Mouse (Mus musculus) gonadal fat pad, adult 2 months (tissue): ENCODE measurements around the gene Cdk18. TPM values are rescaled to one million over a fixed set of nuclear protein-coding genes. Genes with fewer than 3 reads are reported as not detected.

Experiments used
- DNase-seq: peaks from one replicate; pipeline ENCODE4 v3.0.0-alpha.2; 2012; ENCODE audit warnings: low read depth
- polyA plus RNA-seq: library from polyadenylated mRNA; depleted of rRNA; stranded (reverse); fragments of >200 nt; gene quantifications from 2 replicates; pipeline ENCODE4 v1.2.3, GENCODE M21; 2012

Gene Cdk18
- polyA plus RNA-seq, 1 experiment = 10.3 TPM

DNA sequence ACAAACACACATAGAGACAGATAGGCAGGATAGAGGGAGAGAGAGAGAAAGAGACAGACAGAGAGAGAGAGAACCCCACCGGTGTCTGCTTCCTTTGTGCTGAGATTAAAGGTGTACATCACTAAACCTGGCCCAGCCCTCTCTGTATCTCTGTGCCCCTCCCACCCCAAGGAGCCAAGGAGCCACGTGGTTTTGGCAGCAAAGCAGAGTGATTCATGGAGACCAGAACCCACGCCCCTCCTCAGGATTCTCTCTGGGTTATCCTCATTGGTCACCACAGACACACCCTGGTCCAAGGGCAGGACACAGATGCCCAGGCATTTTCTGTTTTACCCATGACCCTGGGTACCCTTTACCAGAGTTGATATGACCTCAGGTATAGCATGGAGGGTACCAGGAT is 26.4 kb downstream of the Cdk18 start:
- no peak for DNase-seq

GRCm38 (mm10) chr1:132112426-132112825 is 27.1 kb downstream of the Cdk18 start:
- DNase-seq = no peak

- no peak for DNase-seq
These were observed 28.1 kb downstream of the Cdk18 start for GRCm38 (mm10) chr1:132111411-132111810.

DNA sequence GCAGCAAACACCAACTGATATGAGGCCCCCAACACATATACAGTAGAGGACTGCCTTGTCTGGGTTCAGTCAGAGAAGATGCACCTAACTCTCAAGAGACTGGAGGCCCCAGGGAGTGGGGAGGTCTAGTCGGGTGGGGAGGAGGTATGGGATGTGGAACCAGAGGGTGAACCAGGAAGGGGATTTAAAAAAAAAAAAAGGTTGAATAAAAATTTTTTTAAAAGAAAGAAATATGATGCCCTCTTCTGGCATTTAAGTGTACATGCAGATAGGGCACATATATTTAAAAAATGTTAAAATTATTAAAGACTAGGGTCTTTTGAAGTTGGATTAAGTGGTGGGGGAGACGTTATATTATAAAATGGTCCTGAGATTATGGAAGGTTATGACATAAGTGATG is 30.1 kb downstream of the Cdk18 start:
- DNase-seq = no peak

DNA sequence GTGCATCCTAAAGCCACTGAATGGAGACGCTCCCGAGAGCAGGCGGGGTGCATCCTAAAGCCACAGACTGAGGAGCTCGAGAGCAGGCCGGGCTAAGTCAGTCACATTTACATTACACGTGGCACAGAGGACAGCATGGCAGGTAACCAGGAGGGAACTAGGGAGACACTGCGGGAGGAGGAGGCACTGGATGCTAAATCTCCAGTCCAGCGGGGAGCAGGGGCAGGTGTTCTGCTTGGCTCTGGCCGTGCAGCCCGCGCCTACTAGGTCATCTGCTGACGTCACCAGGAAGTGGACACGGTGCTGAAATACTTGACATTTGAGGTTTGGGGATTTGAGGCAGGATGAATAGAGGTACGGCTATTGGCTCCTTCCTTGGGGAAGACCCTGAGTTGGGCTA is 35.1 kb downstream of the Cdk18 start:
- DNase-seq = no peak

GRCm38 (mm10) chr1:132101953-132102697 is 37.4 kb downstream of the Cdk18 start:
- DNase-seq = no peak

DNA sequence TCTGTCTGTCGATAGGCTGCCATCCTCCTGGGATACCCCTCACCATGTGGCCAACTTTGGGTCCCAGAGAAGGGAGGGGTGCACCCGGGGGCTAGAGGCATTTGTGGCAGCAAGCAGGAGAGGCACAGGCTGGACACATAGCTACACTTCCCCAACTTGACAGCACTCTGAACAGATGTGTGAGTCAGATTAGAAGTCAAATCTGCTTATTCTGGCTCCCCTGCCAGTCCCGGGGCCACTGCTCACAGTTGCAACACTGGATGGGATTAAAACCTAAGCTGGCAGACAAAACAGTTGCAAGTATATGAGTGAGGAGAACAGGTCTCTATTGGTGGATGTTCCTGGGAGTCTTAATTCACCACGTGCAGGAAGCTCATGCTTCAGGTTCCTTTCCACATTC is 39.7 kb downstream of the Cdk18 start:
- DNase-seq = peak; percentile 75

- DNase-seq = no peak
These were observed 40.5 kb downstream of the Cdk18 start for GRCm38 (mm10) chr1:132099016-132099415.

DNA sequence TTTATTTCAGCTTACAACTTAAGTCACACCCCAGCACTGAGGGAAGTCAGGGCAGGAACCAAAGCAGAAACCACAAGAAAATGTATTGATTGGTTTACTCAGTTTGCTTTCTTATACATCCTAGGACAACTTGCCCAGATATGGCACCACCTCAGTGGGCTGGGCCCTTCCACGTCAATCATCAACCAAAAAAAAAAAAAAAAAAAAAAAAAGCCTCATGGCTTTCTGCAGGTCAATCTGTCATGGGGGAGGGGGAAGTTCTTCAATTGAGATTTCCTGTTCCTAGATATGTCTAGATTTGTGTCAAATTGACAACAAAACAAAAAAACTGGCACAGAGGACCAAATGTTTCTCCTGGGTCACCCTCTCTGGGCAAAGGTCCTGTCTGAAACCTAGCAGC is 41.4 kb downstream of the Cdk18 start:
- no peak for DNase-seq

DNA sequence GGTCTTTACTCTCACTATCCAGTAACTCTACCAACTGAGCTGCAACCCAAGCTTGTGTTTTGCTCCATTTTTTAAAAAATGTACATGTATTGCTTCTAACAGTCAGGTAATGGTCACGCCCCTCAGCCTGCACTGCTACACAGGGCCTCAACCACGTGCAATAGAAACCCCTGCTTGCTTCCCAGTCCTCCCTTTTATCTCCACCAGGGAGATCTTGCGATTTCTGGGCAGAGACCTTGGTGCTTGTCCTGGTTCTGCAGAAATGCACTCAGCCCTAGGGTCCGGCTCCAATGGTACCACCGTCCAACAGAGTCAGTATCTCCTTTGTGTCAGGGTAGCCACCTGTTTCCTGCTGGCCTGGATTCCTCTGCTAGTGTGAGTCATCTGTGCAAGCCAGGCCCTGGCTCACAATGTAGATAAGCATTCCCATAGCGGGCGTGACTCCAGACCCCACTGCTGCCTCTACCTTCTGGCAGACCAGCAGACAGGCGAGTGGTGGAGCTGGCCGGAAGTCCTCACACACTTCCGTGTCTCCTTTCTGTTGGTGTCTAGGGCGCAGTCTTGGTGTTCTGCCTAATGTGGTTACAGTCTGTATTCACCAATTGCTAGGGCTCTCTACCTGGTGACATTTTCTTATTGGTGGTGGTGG is 44.0 kb downstream of the Cdk18 start:
- no peak for DNase-seq

DNA sequence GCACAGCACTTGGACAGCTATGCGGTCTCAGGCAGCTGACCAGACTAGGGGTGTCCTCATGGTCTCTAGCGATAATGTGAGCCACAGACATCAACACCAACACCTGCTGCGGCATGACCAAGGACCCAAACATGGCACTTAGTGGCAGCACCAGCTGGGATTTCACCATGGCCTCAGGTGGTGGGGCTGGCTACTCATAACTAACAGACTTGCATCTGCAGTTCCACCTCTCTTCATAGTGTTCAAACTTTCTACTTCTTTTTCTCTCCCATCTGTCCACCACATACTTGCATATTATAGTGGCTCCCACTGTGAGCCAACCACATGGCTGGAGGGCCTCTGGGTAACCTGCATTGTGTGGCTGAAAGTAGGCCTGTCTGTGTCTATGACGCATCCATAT is 46.2 kb downstream of the Cdk18 start:
- no peak for DNase-seq

DNA sequence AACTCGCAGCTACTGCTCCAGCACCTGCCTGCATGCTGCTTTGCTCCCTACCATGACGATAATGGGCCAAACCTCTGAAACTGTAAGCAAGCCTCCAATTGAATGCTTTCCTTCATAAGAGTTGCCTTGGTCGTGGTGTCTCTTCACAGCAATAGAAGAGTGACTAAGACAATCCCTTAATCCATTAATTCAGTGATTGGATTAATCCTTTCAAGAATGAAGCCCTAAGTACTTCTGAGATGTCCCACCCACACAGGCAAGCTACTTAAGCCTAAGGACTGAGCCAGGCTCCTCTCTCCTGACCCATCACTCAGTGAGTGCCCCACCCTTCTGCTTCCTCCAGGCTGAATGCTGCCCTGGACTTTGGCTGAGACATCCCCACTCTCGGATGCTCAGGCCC is 49.2 kb downstream of the Cdk18 start:
- no peak for DNase-seq

DNA sequence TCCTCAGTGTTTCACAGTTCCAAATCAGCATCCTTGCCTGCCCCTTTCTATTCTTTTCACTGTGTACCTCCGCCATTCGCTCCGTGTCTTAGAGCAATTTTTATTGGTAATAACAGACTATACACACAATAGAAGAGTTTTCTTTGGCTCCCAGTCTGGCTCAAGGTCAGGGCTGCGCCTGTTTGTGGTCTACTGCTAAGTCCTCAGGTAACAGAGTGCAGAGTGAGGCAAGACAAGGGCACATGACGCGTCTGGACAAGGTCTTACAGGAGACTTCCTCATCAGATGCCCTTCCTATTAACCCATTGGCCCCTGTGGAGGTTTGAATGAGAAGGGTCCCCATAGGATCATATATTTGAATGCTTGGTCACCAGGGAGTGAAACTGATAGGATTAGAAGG is 49.7 kb downstream of the Cdk18 start:
- DNase-seq = no peak

DNA sequence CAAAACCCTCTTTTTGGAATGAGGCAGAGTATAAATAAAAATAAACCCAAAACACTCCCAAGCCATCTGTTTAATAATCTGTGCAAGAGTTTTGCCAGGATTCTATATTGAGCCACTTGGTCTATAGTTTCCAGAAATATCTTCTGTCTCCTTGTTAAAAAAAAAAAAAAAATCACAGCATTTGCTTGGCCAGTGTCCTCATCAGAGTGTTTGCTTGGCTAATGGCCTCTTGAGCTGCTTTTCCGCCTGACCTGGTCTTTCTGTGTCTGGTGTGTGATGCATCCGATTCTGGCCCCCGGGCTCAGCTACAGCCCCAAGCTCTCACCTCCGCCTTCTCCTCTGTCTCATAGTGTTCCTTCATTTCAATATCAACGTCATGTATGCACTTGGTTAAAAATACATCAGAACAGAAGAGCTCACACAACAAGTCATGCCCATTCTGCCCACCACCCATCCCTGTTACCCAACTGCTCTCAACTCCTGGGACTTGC is 51.3 kb downstream of the Cdk18 start:
- no peak for DNase-seq

GRCm38 (mm10) chr1:132085181-132086049 is 54.1 kb downstream of the Cdk18 start:
- DNase-seq = peak; percentile 30

DNA sequence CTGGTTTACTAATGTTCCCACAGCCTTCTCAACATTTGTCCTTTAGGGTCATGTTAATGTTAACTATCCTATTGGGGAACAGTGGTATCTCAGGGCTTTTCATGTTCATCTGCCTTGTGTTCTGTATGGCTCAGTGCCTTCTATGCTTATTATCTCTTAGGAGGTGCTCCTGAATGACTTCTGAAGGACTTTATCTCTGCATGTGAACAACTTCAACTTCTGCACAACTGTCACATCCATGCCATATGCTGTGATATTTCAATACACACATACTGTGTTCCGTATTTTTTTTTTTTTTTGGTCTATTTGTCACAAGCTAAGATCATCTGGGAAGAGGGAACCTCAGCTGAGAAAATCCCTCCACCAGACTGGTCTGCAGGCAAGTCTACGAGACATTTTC is 61.1 kb downstream of the Cdk18 start:
- DNase-seq = no peak

- no peak for DNase-seq
These were observed 63.9 kb downstream of the Cdk18 start for GRCm38 (mm10) chr1:132075576-132075975.

GRCm38 (mm10) chr1:132070659-132071058 is 68.8 kb downstream of the Cdk18 start:
- no peak for DNase-seq

GRCm38 (mm10) chr1:132069436-132069835 is 70.0 kb downstream of the Cdk18 start:
- DNase-seq = no peak

DNA sequence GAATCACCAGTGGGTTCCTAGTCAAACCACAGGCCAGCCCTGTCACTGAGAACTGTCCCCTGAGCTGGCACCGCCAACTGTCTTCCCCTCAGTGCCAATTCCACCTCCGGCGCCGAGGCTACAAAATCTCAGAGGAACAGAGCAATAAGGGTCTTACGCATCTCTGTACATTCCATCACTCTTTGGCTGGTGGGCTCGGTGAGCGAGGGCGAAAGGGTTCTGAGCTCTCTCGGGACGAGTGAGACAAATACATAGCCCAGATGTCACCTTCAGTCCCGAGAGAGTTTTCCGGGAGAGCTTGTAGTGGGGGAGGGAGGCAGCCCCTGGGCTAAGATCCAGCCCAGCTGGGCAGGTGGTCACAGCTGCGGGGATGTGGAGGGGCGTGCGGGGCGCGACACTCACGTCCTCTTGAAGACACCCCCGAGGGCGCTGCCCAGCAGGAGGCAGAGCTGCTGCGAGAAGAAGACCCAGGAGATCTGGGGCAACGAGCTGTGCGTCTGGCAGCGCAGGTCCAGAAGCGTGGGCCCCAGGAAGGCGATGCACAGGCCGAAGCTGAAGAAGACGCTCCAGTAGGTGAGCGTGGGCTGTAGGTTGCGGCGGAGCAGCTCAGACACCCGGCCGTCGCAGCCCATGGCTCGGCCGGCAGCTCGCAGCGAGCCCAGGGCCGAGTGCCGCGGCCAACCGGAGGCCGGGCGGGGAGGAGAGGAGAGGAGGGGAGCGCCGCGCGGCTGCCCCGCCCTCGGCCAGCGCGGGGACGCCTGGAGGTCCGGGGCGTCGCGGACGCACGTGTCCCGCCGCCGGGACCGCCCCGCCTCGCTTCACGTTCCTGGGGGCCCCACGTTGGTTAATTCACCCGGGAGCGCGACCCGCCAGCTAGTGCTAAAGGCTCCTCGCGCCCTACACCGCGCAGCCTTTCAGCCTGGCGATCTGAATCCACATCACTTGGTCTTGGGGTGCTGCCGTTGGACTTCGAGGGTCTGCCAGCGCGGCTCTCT is 71.9 kb downstream of the Cdk18 start, which contains the start of gene Mfsd4a:
Mfsd4a (minus strand) TSS at position 802 of the 995 bp plus-strand sequence.
- DNase-seq = no peak
